Mouse (Mus musculus) left cerebral cortex, adult 18-20 months (tissue): Measurements from ENCODE around the gene Smyd3. TPM values are rescaled to one million over a fixed set of nuclear protein-coding genes. Genes with fewer than 3 reads are reported as not detected.

Experiments used
- total RNA-seq, 2 experiments: library from RNA; stranded (reverse); gene quantifications; 2 replicates each; pipeline ENCODE4 v1.2.3; 2021

Smyd3 gene
- total RNA-seq, 2 experiments from 2014 or later: 26.6 to 27.4 TPM

Other genes with a start within 250 kb of the Smyd3 start
- gene Tfb2m, start 28.2 kb upstream of the Smyd3 start, total RNA-seq: 10 to 100 TPM; 20.8 to 23.8 TPM
- gene Cnst, start 28.3 kb upstream of the Smyd3 start, total RNA-seq: 10 to 100 TPM; 37.2 to 40.1 TPM
- 10 to 100 TPM; 62.2 to 62.4 TPM for gene Sccpdh, start 150.2 kb upstream of the Smyd3 start, total RNA-seq
- under 1 TPM; 0.12 to 0.16 TPM for gene Kif28, start 227.2 kb upstream of the Smyd3 start, total RNA-seq